Mouse (Mus musculus): ENCODE results near the gene Rasip1.

GRCm38 (mm10) chr7:45644183-45644582 is 16.9 kb downstream of the Rasip1 start:
- TF ChIP-seq GATA1 (IDR thresholded peaks at IDR 0.05; ENCODE audit: borderline replicate concordance, low read length) (no peak), FLI1 (IDR thresholded peaks at IDR 0.05; ENCODE audit: low read length) (no peak)
